Mouse (Mus musculus) adrenal gland, postnatal 10 days (tissue): Measurements from ENCODE around the gene Slc4a1ap. TPM values are rescaled to one million over a fixed set of nuclear protein-coding genes. Genes with fewer than 3 reads are reported as not detected.
"Not testable (repeated sequence)": the region's sequence is repeated elsewhere in the genome, so short reads cannot be mapped to it uniquely, and the experiment has no call there.

Source experiments
- DNase-seq: peaks from one replicate; pipeline ENCODE4 v3.0.0; 2021; ENCODE audit warnings: mixed read lengths
- long read RNA-seq, 2 experiments: library from polyadenylated mRNA; stranded (forward); transcript quantifications; one replicate each; pipeline ENCODE4 v2.0.0; 2021
- total RNA-seq, 2 experiments: library from RNA; stranded (reverse); gene quantifications; 2 replicates each; pipeline ENCODE4 v1.2.3; 2021

The Slc4a1ap gene
- total RNA-seq, result 10 to 100 TPM; 27.9 to 28.5 TPM
- long read RNA-seq, experiment 1, transcript Slc4a1ap-213 (14 exons, 2,499 nt), result major isoform, 6 of 14 reads
- long read RNA-seq, experiment 1, partial matches to known transcripts, result 1 of 14 reads
- long read RNA-seq, experiment 1, other reads (novel, unspliced or antisense), result 2 of 14 reads
- long read RNA-seq, experiment 2, partial matches to known transcripts, result 1 of 12 reads
- long read RNA-seq, experiment 2, other reads (novel, unspliced or antisense), result 7 of 12 reads

- peak; percentile 85 for DNase-seq
Measured at GRCm38 (mm10) chr5:31526354-31527116, at the start of gene Slc4a1ap. Gene Slc4a1ap, plus strand, starts transcription at chr5:31526995.

GRCm38 (mm10) chr5:31480536-31480935 lies 46.3 kb upstream of the Slc4a1ap start:
- DNase-seq, result no peak

- no peak for DNase-seq
Measured at GRCm38 (mm10) chr5:31485440-31485839, 41.4 kb upstream of the Slc4a1ap start, which contains the start of gene 4930548H24Rik. Gene 4930548H24Rik, plus strand, starts transcription at chr5:31485740.

GRCm38 (mm10) chr5:31487889-31488288 lies 38.9 kb upstream of the Slc4a1ap start:
- DNase-seq, result no peak

- DNase-seq, result no peak
Measured at GRCm38 (mm10) chr5:31489116-31489769, 37.6 kb upstream of the Slc4a1ap start.

- DNase-seq, result no peak
Measured at GRCm38 (mm10) chr5:31492031-31492430, 34.8 kb upstream of the Slc4a1ap start.

GRCm38 (mm10) chr5:31494513-31495297 lies 32.1 kb upstream of the Slc4a1ap start, which contains the start of gene Gpn1:
Gene Gpn1, plus strand, starts transcription at chr5:31494741.
- DNase-seq, result peak; percentile 93

- DNase-seq, result no peak
Measured at GRCm38 (mm10) chr5:31504843-31505242, 22.0 kb upstream of the Slc4a1ap start.

GRCm38 (mm10) chr5:31512481-31512880 lies 14.3 kb upstream of the Slc4a1ap start:
- no peak for DNase-seq

- no peak for DNase-seq
Measured at GRCm38 (mm10) chr5:31520556-31520955, 6.2 kb upstream of the Slc4a1ap start.

- no peak for DNase-seq
Measured at GRCm38 (mm10) chr5:31527117-31527680, 404 bp downstream of the Slc4a1ap start.

- not testable (repeated sequence) for DNase-seq
Measured at GRCm38 (mm10) chr5:31527707-31528106, 912 bp downstream of the Slc4a1ap start, which contains the start of gene Supt7l. Gene Supt7l, minus strand, starts transcription at chr5:31527807.

GRCm38 (mm10) chr5:31528560-31528959 lies 1.8 kb downstream of the Slc4a1ap start:
- no peak for DNase-seq

- no peak for DNase-seq
Measured at GRCm38 (mm10) chr5:31535228-31535627, 8.4 kb downstream of the Slc4a1ap start.

GRCm38 (mm10) chr5:31559401-31559800 lies 32.6 kb downstream of the Slc4a1ap start:
- DNase-seq, result no peak

GRCm38 (mm10) chr5:31560352-31560751 lies 33.6 kb downstream of the Slc4a1ap start:
- no peak for DNase-seq

- DNase-seq, result peak; percentile 30
Measured at GRCm38 (mm10) chr5:31562036-31562666, 35.4 kb downstream of the Slc4a1ap start.

GRCm38 (mm10) chr5:31563496-31563895 lies 36.7 kb downstream of the Slc4a1ap start:
- peak; percentile 85 for DNase-seq

GRCm38 (mm10) chr5:31563905-31564304 lies 37.1 kb downstream of the Slc4a1ap start:
- DNase-seq, result no peak

GRCm38 (mm10) chr5:31564976-31565375 lies 38.2 kb downstream of the Slc4a1ap start:
- peak; percentile 40 for DNase-seq

GRCm38 (mm10) chr5:31566026-31566425 lies 39.2 kb downstream of the Slc4a1ap start:
- DNase-seq, result no peak
